ENCODE assay signal across 9 mouse cellular contexts in genomic region chr16:5012036-5013005, GRCm38 (mm10). TPM values are rescaled to one million over a fixed set of nuclear protein-coding genes. Genes with fewer than 3 reads are reported as not detected.
DNase-seq lines count a peak whose midpoint lies in the region; ATAC-seq and TF ChIP-seq lines count a peak whose summit lies in the region.
"Had no signal": no experiment of that assay in that cellular context is flagged by ENCODE, and none has a peak within 500 bp of the region (broad histone marks: within the 10 kb centered on the region; RNA-seq: fewer than 3 reads in every experiment).

No protein-coding gene starts in this region.

- peak overlapping the region; percentile 89 for H3K4me3 ChIP-seq in E14TG2a.4 (replicated peaks; ENCODE audit: low read length)
- peak overlapping the region; percentile 56 for H3K4me3 ChIP-seq in embryonic facial prominence, embryonic 12.5 days

- no peak for TF ChIP-seq CTCF in E14TG2a.4 (conservative IDR thresholded peaks at IDR 0.05; ENCODE audit: low read length)

- peak; percentile 50 for DNase-seq in cerebellum, adult 11-12 months
- DNase-seq in cerebellum, postnatal 4 days (ENCODE audit: low spot score in 2 of 2): no peak
- peak; percentile 58 for DNase-seq in kidney, adult 18-20 months
- no peak for DNase-seq in urinary bladder, postnatal 36 days (ENCODE audit: low spot score in 2 of 2)
- DNase-seq in adrenal gland, adult 8-10 months: no peak

- peaks cover 71% of the 10 kb centered on the region for H3K4me1 ChIP-seq in E14TG2a.4 (replicated peaks; ENCODE audit: low read depth, low read length)
- peaks cover 10% of the 10 kb centered on the region for H3K4me1 ChIP-seq in embryonic facial prominence, embryonic 12.5 days

- H3K27ac ChIP-seq in embryonic facial prominence, embryonic 12.5 days: no peak overlapping the region

- ATAC-seq in embryonic facial prominence, embryonic 12.5 days (ENCODE audit: insufficient number of reproducible peaks, insufficient read depth, low FRiP score, low TSS enrichment): no peak
- peak; percentile 86 for ATAC-seq in megakaryocyte-erythroid progenitor cell, adult 5-6 weeks (replicated peaks; ENCODE audit: low FRiP score, low TSS enrichment, poor library complexity, severe bottlenecking)

- H3K4me2 ChIP-seq in embryonic facial prominence, embryonic 12.5 days (replicated peaks): peak overlapping the region; percentile 75

- H3K36me3 ChIP-seq in E14TG2a.4 (ENCODE audit: insufficient read depth, low read length): peaks cover 72% of the 10 kb centered on the region
- peaks cover 30% of the 10 kb centered on the region for H3K36me3 ChIP-seq in embryonic facial prominence, embryonic 12.5 days

- peak overlapping the region; percentile 64 for H3K9ac ChIP-seq in embryonic facial prominence, embryonic 12.5 days

- H3K27me3 ChIP-seq in E14TG2a.4 (ENCODE audit: insufficient read depth, low read length): peaks cover 6% of the 10 kb centered on the region; the same call in 1 of the 2 replicates
- H3K27me3 ChIP-seq in embryonic facial prominence, embryonic 12.5 days: no peaks in the 10 kb centered on the region

- WGBS in embryonic facial prominence, embryonic 12.5 days: 56% methylated on average over 13 of the region's 13 CpGs

- H3K9me3 ChIP-seq in E14TG2a.4 (ENCODE audit: low read length): no peaks in the 10 kb centered on the region
- H3K9me3 ChIP-seq in embryonic facial prominence, embryonic 12.5 days: no peaks in the 10 kb centered on the region

RNA-seq across cellular contexts. Expression of gene Rogdi, which starts 1.0 kb away (rescaled TPM):
- polyA plus RNA-seq in embryonic facial prominence, embryonic 12.5 days (2016; fragmentation: Nextera tagmentation; extraction: Ambion mirVana): 65.1 and 74.9 TPM in 2 replicates
- 3.4 and 24.4 TPM in 2 replicates for total RNA-seq in megakaryocyte-erythroid progenitor cell, adult 5-6 weeks (2014; fragmentation: Nextera tagmentation)
- 1.6 and 2.2 TPM in 2 replicates for total RNA-seq in megakaryocyte-erythroid progenitor cell, adult 5-6 weeks (2017)
- 10 to 100 TPM; 24.3 to 50.0 (median 36.7) TPM for total RNA-seq in adrenal gland, adult 8-10 months (2022)

RNA-seq across cellular contexts. Expression of gene Smim22, which starts 5.2 kb away (rescaled TPM):
- 3.6 and 3.9 TPM in 2 replicates for polyA plus RNA-seq in embryonic facial prominence, embryonic 12.5 days (2016; fragmentation: Nextera tagmentation; extraction: Ambion mirVana)
- total RNA-seq in megakaryocyte-erythroid progenitor cell, adult 5-6 weeks (2014; fragmentation: Nextera tagmentation): not detected in 2 replicates
- not detected in 2 replicates for total RNA-seq in megakaryocyte-erythroid progenitor cell, adult 5-6 weeks (2017)
- not detected for total RNA-seq in adrenal gland, adult 8-10 months (2022)
- total RNA-seq: layer of hippocampus, adult 18-20 months had no signal

RNA-seq across cellular contexts. Expression of gene Sept12, which starts 14.7 kb away (rescaled TPM):
- not detected in 2 replicates for polyA plus RNA-seq in embryonic facial prominence, embryonic 12.5 days (2016; fragmentation: Nextera tagmentation; extraction: Ambion mirVana)
- not detected in 2 replicates for total RNA-seq in megakaryocyte-erythroid progenitor cell, adult 5-6 weeks (2014; fragmentation: Nextera tagmentation)
- total RNA-seq in megakaryocyte-erythroid progenitor cell, adult 5-6 weeks (2017): not detected in 2 replicates
- not detected for total RNA-seq in adrenal gland, adult 8-10 months (2022)
- total RNA-seq: layer of hippocampus, adult 18-20 months had no signal

RNA-seq across cellular contexts. Expression of gene Glyr1, which starts 37.3 kb away (rescaled TPM):
- polyA plus RNA-seq in embryonic facial prominence, embryonic 12.5 days (2016; fragmentation: Nextera tagmentation; extraction: Ambion mirVana): 169 and 172 TPM in 2 replicates
- 68.7 and 80.2 TPM in 2 replicates for total RNA-seq in megakaryocyte-erythroid progenitor cell, adult 5-6 weeks (2014; fragmentation: Nextera tagmentation)
- total RNA-seq in megakaryocyte-erythroid progenitor cell, adult 5-6 weeks (2017): 84.7 and 85.2 TPM in 2 replicates
- total RNA-seq in adrenal gland, adult 8-10 months (2022): 100 to 1,000 TPM in 3 of 4 experiments, 10 to 100 TPM in 1; 96.3 to 120 (median 114) TPM

RNA-seq across cellular contexts. Expression of gene Ubn1, which starts 37.5 kb away (rescaled TPM):
- 26.9 and 27.0 TPM in 2 replicates for polyA plus RNA-seq in embryonic facial prominence, embryonic 12.5 days (2016; fragmentation: Nextera tagmentation; extraction: Ambion mirVana)
- total RNA-seq in megakaryocyte-erythroid progenitor cell, adult 5-6 weeks (2014; fragmentation: Nextera tagmentation): 47.5 and 48.3 TPM in 2 replicates
- total RNA-seq in megakaryocyte-erythroid progenitor cell, adult 5-6 weeks (2017): 38.4 and 39.8 TPM in 2 replicates
- total RNA-seq in adrenal gland, adult 8-10 months (2022): 10 to 100 TPM; 34.1 to 41.6 (median 38.6) TPM

Comparison
In these comparisons a context has a peak if more than half of its experiments do, and no peak if none do; other contexts are left out.
1. DNase-seq: peak in cerebellum, adult 11-12 months (single experiment) and kidney, adult 18-20 months (single experiment); none in cerebellum, postnatal 4 days (0 of 2), urinary bladder, postnatal 36 days (0 of 2) and adrenal gland, adult 8-10 months (single experiment).